In the genomic region with DNA sequence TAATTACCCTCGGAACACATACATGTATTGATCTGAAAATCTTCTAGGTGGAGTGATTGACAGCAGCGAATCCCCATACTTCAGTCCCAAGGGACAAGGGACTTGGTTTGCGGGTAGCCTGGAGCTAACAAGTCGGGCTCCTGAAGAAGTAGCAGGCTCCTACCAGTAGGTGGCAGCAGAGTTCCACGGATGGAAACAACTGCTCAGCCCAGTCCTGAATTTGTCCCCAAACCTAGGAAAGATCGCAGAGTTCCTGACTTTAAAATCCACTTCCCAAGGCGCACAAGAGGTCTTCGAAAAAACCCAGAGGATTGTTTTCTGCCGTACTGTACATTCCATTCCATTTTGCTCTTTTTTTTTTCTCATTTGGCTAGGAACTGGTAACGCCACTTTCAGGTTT, we compare ENCODE assay signal across 8 mouse cellular contexts.
A peak's percentile ranks its signal among the peaks of the same experiment; 100 is the strongest.
DNase-seq lines count a peak whose midpoint lies in the region; ATAC-seq and TF ChIP-seq lines count a peak whose summit lies in the region.

No protein-coding gene starts in this region.

- peak overlapping the region; percentile 46 for H3K4me2 ChIP-seq in intestine, postnatal 0 days (replicated peaks; ENCODE audit: low read depth)
- H3K4me2 ChIP-seq in midbrain, embryonic 11.5 days: no peak overlapping the region

- peaks cover 20% of the 10 kb centered on the region; the same call in 1 of the 2 replicates for H3K27me3 ChIP-seq in intestine, postnatal 0 days (replicated peaks; ENCODE audit: control insufficient read depth, insufficient read depth, low read length)
- H3K27me3 ChIP-seq in midbrain, embryonic 11.5 days (ENCODE audit: control insufficient read depth, insufficient read depth, low read length): no peaks in the 10 kb centered on the region

- H3K9ac ChIP-seq in intestine, postnatal 0 days (ENCODE audit: low read depth, low read length): no peak overlapping the region
- no peak overlapping the region for H3K9ac ChIP-seq in midbrain, embryonic 11.5 days (ENCODE audit: low read length)

- H3K9me3 ChIP-seq in intestine, postnatal 0 days (ENCODE audit: control insufficient read depth): no peaks in the 10 kb centered on the region
- H3K9me3 ChIP-seq in midbrain, embryonic 11.5 days (ENCODE audit: control insufficient read depth, low read length): no peaks in the 10 kb centered on the region

- H3K4me1 ChIP-seq in intestine, postnatal 0 days (replicated peaks; ENCODE audit: control insufficient read depth, insufficient read depth, low read length): no peaks in the 10 kb centered on the region
- H3K4me1 ChIP-seq in midbrain, embryonic 11.5 days (ENCODE audit: control insufficient read depth, insufficient read depth, low read length): no peaks in the 10 kb centered on the region

- TF ChIP-seq CTCF in intestine, postnatal 0 days (IDR thresholded peaks at IDR 0.05; ENCODE audit: low read depth): peak; percentile 98

- intact Hi-C loops in left cerebral cortex, postnatal 36 days (cut with DNase I): loop anchor here (2.0 to 5.0 kb wide), 2 partner anchors 207 to 243 kb away; no protein-coding TSS in a partner anchor

- peak; percentile 61 for DNase-seq in adrenal gland, adult 8-10 months
- DNase-seq in embryo, embryonic 11.5 days (ENCODE audit: low read depth, low spot score): peak; percentile 82
- DNase-seq in left cerebral cortex, postnatal 36 days (ENCODE audit: low spot score in 2 of 2): peak; percentile 76 to 82
- peak; percentile 98 for DNase-seq in midbrain, embryonic 11.5 days (ENCODE audit: low spot score, missing footprints)
- peak; percentile 59 for DNase-seq in skeletal muscle tissue, adult 2 months (ENCODE audit: low read depth, low spot score)

- WGBS in intestine, postnatal 0 days: 11% methylated on average over 10 of the region's 10 CpGs
- WGBS in midbrain, embryonic 11.5 days: 20% methylated on average over 10 of the region's 10 CpGs

- ATAC-seq in granulocyte monocyte progenitor cell, adult 5-6 weeks (replicated peaks; ENCODE audit: poor library complexity, severe bottlenecking): peak; percentile 97
- no peak for ATAC-seq in intestine, postnatal 0 days
- peak; percentile 62 for ATAC-seq in midbrain, embryonic 11.5 days (ENCODE audit: low FRiP score)
- no peak; the same call in 1 of the 2 replicates for ATAC-seq in erythroblast, adult 5-6 weeks (replicated peaks; ENCODE audit: low FRiP score, poor library complexity, severe bottlenecking)

- H3K36me3 ChIP-seq in intestine, postnatal 0 days (ENCODE audit: control insufficient read depth, insufficient read depth): no peaks in the 10 kb centered on the region
- H3K36me3 ChIP-seq in midbrain, embryonic 11.5 days (ENCODE audit: control insufficient read depth, insufficient read depth, low read length): no peaks in the 10 kb centered on the region

- peak overlapping the region; percentile 21 for H3K4me3 ChIP-seq in intestine, postnatal 0 days (ENCODE audit: low read depth, low read length)
- no peak overlapping the region for H3K4me3 ChIP-seq in midbrain, embryonic 11.5 days (ENCODE audit: low read depth, low read length)

- H3K27ac ChIP-seq in intestine, postnatal 0 days (ENCODE audit: low read depth, low read length): no peak overlapping the region
- H3K27ac ChIP-seq in midbrain, embryonic 11.5 days (ENCODE audit: low read depth, low read length): no peak overlapping the region

Comparison
In these comparisons a context has a peak if more than half of its experiments do, and no peak if none do; other contexts are left out.
1. ATAC-seq: peak in granulocyte monocyte progenitor cell, adult 5-6 weeks (single experiment) and midbrain, embryonic 11.5 days (single experiment); none in intestine, postnatal 0 days (single experiment) and erythroblast, adult 5-6 weeks (single experiment).
2. Peak in every context shown above with its lines, with median percentiles within 50 percentile points of each other: DNase-seq.